Mouse (Mus musculus) limb, embryonic 14.5 days (tissue): ENCODE measurements around the gene Spry1. TPM values are rescaled to one million over a fixed set of nuclear protein-coding genes. Genes with fewer than 3 reads are reported as not detected.
A peak's percentile ranks its signal among the peaks of the same experiment; 100 is the strongest.

Experiments used
- ATAC-seq: fragments of 200-750 bp; cut with Nextera tagmentation; 2 replicates; pipeline ENCODE4 v1.8.0; 2017; ENCODE audit warnings: low read depth, moderate number of reproducible peaks, moderate TSS enrichment; ENCODE audit not compliant: low FRiP score
- DNase-seq: peaks from one replicate; pipeline ENCODE4 v3.0.0-alpha.2; 2015; ENCODE audit warnings: low spot score
- H3K27ac ChIP-seq: fragments of 300-500 bp; sonication (generic); replicated peaks from 2 replicates; pipeline ENCODE4 v1.5.1; 2014; ENCODE audit warnings: low read depth, mild to moderate bottlenecking, low read length, moderate library complexity, mixed read lengths
- H3K27me3 ChIP-seq: fragments of 300-500 bp; sonication (generic); 2 replicates; pipeline ENCODE4 v1.6.1; 2014; ENCODE audit warnings: low read length, mixed read lengths; ENCODE audit not compliant: control insufficient read depth, insufficient read depth
- H3K36me3 ChIP-seq: fragments of 300-500 bp; sonication (generic); 2 replicates; pipeline ENCODE4 v1.6.1; 2014; ENCODE audit warnings: mild to moderate bottlenecking, low read length, moderate library complexity, mixed read lengths; ENCODE audit not compliant: control insufficient read depth, insufficient read depth
- H3K4me1 ChIP-seq: fragments of 300-500 bp; sonication (generic); 2 replicates; pipeline ENCODE4 v1.6.1; 2014; ENCODE audit warnings: antibody characterized with exemption, low read length, mixed read lengths; ENCODE audit not compliant: control insufficient read depth, insufficient read depth
- H3K4me2 ChIP-seq: fragments of 300-500 bp; sonication (generic); replicated peaks from 2 replicates; pipeline ENCODE4 v1.6.1; 2014; ENCODE audit warnings: low read depth, mild to moderate bottlenecking, low read length, moderate library complexity; ENCODE audit not compliant: severe bottlenecking
- H3K4me3 ChIP-seq: fragments of 300-500 bp; sonication (generic); replicated peaks from 2 replicates; pipeline ENCODE4 v1.5.1; 2014; ENCODE audit warnings: low read length
- H3K9ac ChIP-seq: fragments of 300-500 bp; sonication (generic); 2 replicates; pipeline ENCODE4 v1.6.1; 2014; ENCODE audit warnings: mild to moderate bottlenecking, low read depth, low read length, moderate library complexity; ENCODE audit not compliant: severe bottlenecking
- H3K9me3 ChIP-seq: fragments of 300-500 bp; sonication (generic); 2 replicates; pipeline ENCODE4 v1.6.1; 2016; ENCODE audit warnings: low read length; ENCODE audit not compliant: control insufficient read depth
- POLR2A ChIP-seq: fragments of 200-500 bp; IDR thresholded peaks from 2 replicates; pipeline ENCODE4 v1.8.0; 2012; ENCODE audit warnings: inconsistent platforms, mild to moderate bottlenecking, moderate library complexity, borderline replicate concordance; ENCODE audit not compliant: insufficient read depth, insufficient read length; ENCODE audit errors: extremely low read depth
- WGBS: fragments of 180-500 bp; shearing (Covaris S2); extraction: QIAGEN DNeasy Blood & Tissue Kit; methylation state at CpG from one replicate; pipeline ENCODE4 v1.1.7; 2014; 5-methylcytosine and 5-hydroxymethylcytosine counted together
- polyA plus RNA-seq, 2 experiments: library from polyadenylated mRNA; depleted of rRNA in 1 of 2; stranded (reverse) in 1 of 2; unstranded in 1 of 2; fragments of >200 nt; fragmentation: Nextera tagmentation in 1 of 2; extraction: Ambion mirVana in 1 of 2; gene quantifications; 2 replicates each; pipeline versions ENCODE4 v1.2.1 to v1.2.3; 2012 to 2014

The Spry1 gene
- polyA plus RNA-seq, 2 experiments = 23.6 to 57.1 TPM

GRCm38 (mm10) chr3:37686219-37686618 is 46.5 kb downstream of the Spry1 start:
- no peaks in the 10 kb centered on the region for H3K36me3 ChIP-seq
- H3K4me2 ChIP-seq = no peak overlapping the region
- no peak for ATAC-seq
- H3K4me3 ChIP-seq = no peak overlapping the region
- no peaks in the 10 kb centered on the region for H3K27me3 ChIP-seq
- no peak overlapping the region for H3K27ac ChIP-seq
- 49% methylated on average over 7 of the region's 7 CpGs for WGBS
- DNase-seq = no peak
- peaks cover 9% of the 10 kb centered on the region; the same call in 1 of the 2 replicates for H3K4me1 ChIP-seq
- no peak for TF ChIP-seq POLR2A
- H3K9ac ChIP-seq = no peak overlapping the region
- H3K9me3 ChIP-seq = no peaks in the 10 kb centered on the region

GRCm38 (mm10) chr3:37686751-37687150 is 47.0 kb downstream of the Spry1 start:
- DNase-seq = no peak
- WGBS = 33% methylated on average over 6 of the region's 6 CpGs
- Histone ChIP-seq H3K36me3 (no peaks in the 10 kb centered on the region), H3K4me2 (peak overlapping the region; percentile 61), H3K4me1 (peaks cover 9% of the 10 kb centered on the region; the same call in 1 of the 2 replicates), H3K4me3 (peak overlapping the region; percentile 30), H3K9me3 (no peaks in the 10 kb centered on the region), H3K27me3 (no peaks in the 10 kb centered on the region), H3K9ac (peak overlapping the region; percentile 50), H3K27ac (no peak overlapping the region)
- no peak for TF ChIP-seq POLR2A
- ATAC-seq = no peak

GRCm38 (mm10) chr3:37687158-37687980 is 47.6 kb downstream of the Spry1 start:
- Histone ChIP-seq H3K4me1 (peaks cover 9% of the 10 kb centered on the region; the same call in 1 of the 2 replicates), H3K36me3 (no peaks in the 10 kb centered on the region), H3K4me2 (peak overlapping the region; percentile 61), H3K4me3 (peak overlapping the region; percentile 30), H3K9ac (peak overlapping the region; percentile 50), H3K27ac (no peak overlapping the region), H3K9me3 (no peaks in the 10 kb centered on the region), H3K27me3 (no peaks in the 10 kb centered on the region)
- no peak for TF ChIP-seq POLR2A
- 23% methylated on average over 28 of the region's 28 CpGs for WGBS
- DNase-seq (peak; percentile 61), ATAC-seq (0 out of 2 replicates have a peak, but pooled peaks have one; percentile 23)

GRCm38 (mm10) chr3:37692945-37693344 is 53.2 kb downstream of the Spry1 start:
- Histone ChIP-seq H3K9me3 (no peaks in the 10 kb centered on the region), H3K4me2 (no peak overlapping the region), H3K4me1 (no peaks in the 10 kb centered on the region), H3K36me3 (no peaks in the 10 kb centered on the region), H3K27me3 (no peaks in the 10 kb centered on the region), H3K4me3 (no peak overlapping the region), H3K9ac (no peak overlapping the region), H3K27ac (no peak overlapping the region)
- TF ChIP-seq POLR2A = no peak
- DNase-seq = no peak
- ATAC-seq = no peak
- 82% methylated on average over 4 of the region's 4 CpGs for WGBS

- Histone ChIP-seq H3K36me3 (no peaks in the 10 kb centered on the region), H3K9ac (no peak overlapping the region), H3K4me1 (no peaks in the 10 kb centered on the region), H3K4me3 (no peak overlapping the region), H3K27me3 (no peaks in the 10 kb centered on the region), H3K9me3 (no peaks in the 10 kb centered on the region), H3K27ac (no peak overlapping the region), H3K4me2 (no peak overlapping the region)
- 78% methylated on average over 8 of the region's 8 CpGs for WGBS
- no peak for TF ChIP-seq POLR2A
- ATAC-seq (no peak), DNase-seq (no peak)
Observed at GRCm38 (mm10) chr3:37693552-37693951, 53.8 kb downstream of the Spry1 start.

Other genes starting within 250 kb of the Spry1 start
- gene Spata5, start 220.1 kb upstream of the Spry1 start, polyA plus RNA-seq (2012; rRNA removed) = 5.7 and 9.6 TPM in 2 replicates
- 39.9 and 40.2 TPM in 2 replicates for gene Spata5, start 220.1 kb upstream of the Spry1 start, polyA plus RNA-seq (2014; fragmentation: Nextera tagmentation; extraction: Ambion mirVana)
- 7.2 and 8.9 TPM in 2 replicates for gene Nudt6, start 219.7 kb upstream of the Spry1 start, polyA plus RNA-seq (2012; rRNA removed)
- gene Nudt6, start 219.7 kb upstream of the Spry1 start, polyA plus RNA-seq (2014; fragmentation: Nextera tagmentation; extraction: Ambion mirVana) = 5.0 and 5.9 TPM in 2 replicates
- gene Gm5148, start 84.5 kb downstream of the Spry1 start, polyA plus RNA-seq (2012; rRNA removed) = 6.3 and 9.1 TPM in 2 replicates
- 7.4 and 8.1 TPM in 2 replicates for gene Gm5148, start 84.5 kb downstream of the Spry1 start, polyA plus RNA-seq (2014; fragmentation: Nextera tagmentation; extraction: Ambion mirVana)